12 mouse cellular contexts compared by ENCODE assay signal in genomic region chr17:86283741-86284140, GRCm38 (mm10).
A peak's percentile ranks its signal among the peaks of the same experiment; 100 is the strongest.
DNase-seq lines count a peak whose midpoint lies in the region; ATAC-seq lines count a peak whose summit lies in the region.
"Had no signal": no experiment of that assay in that cellular context is flagged by ENCODE, and none has a peak within 500 bp of the region (broad histone marks: within the 10 kb centered on the region; RNA-seq: fewer than 3 reads in every experiment).

No protein-coding gene starts in this region.

- H3K27me3 ChIP-seq in embryonic facial prominence, embryonic 15.5 days, result no peaks in the 10 kb centered on the region
- H3K27me3 ChIP-seq in forebrain, embryonic 14.5 days (replicated peaks; ENCODE audit: control insufficient read depth, insufficient read depth, low read length), result no peaks in the 10 kb centered on the region
- H3K27me3 ChIP-seq: hindbrain, embryonic 15.5 days; limb, embryonic 12.5 days had no signal

- intact Hi-C loops in heart, postnatal 36 days (cut with DNase I), result no loop called here

- ATAC-seq in embryonic facial prominence, embryonic 15.5 days (ENCODE audit: insufficient number of reproducible peaks, low FRiP score, low TSS enrichment, low read depth), result 0 out of 2 replicates have a peak, but pooled peaks have one; percentile 30
- ATAC-seq in forebrain, embryonic 14.5 days, result no peak

- peaks cover 51% of the 10 kb centered on the region for H3K4me1 ChIP-seq in embryonic facial prominence, embryonic 15.5 days
- no peaks in the 10 kb centered on the region for H3K4me1 ChIP-seq in forebrain, embryonic 14.5 days (ENCODE audit: control insufficient read depth, insufficient read depth, low read length)

- no peak overlapping the region for H3K27ac ChIP-seq in embryonic facial prominence, embryonic 15.5 days (replicated peaks)
- no peak overlapping the region for H3K27ac ChIP-seq in forebrain, embryonic 14.5 days (ENCODE audit: low read depth, low read length)
- H3K27ac ChIP-seq: hindbrain, embryonic 15.5 days; limb, embryonic 12.5 days had no signal

- peak; percentile 95 for DNase-seq in heart, adult 11 months
- no peak for DNase-seq in heart, postnatal 36 days
- peak; percentile 82 for DNase-seq in cerebellum, adult 11-12 months
- DNase-seq in kidney, postnatal 36 days, result peak; percentile 54 to 55
- DNase-seq in frontal cortex, postnatal 14 days (ENCODE audit: low spot score in 2 of 2), result no peak
- DNase-seq in forebrain, embryonic 14.5 days (ENCODE audit: low spot score), result no peak
- DNase-seq in spleen, postnatal 14 days (ENCODE audit: low spot score in 2 of 2), result no peak

- no peak overlapping the region for H3K4me3 ChIP-seq in embryonic facial prominence, embryonic 15.5 days (replicated peaks)
- no peak overlapping the region for H3K4me3 ChIP-seq in forebrain, embryonic 14.5 days (ENCODE audit: low read depth, low read length)
- H3K4me3 ChIP-seq: erythroblast, embryonic 14.5 days; hindbrain, embryonic 15.5 days; limb, embryonic 12.5 days; myocyte had no signal

- H3K9me3 ChIP-seq in embryonic facial prominence, embryonic 15.5 days (replicated peaks), result no peaks in the 10 kb centered on the region
- H3K9me3 ChIP-seq in forebrain, embryonic 14.5 days (replicated peaks; ENCODE audit: control insufficient read depth, low read length), result no peaks in the 10 kb centered on the region
- H3K9me3 ChIP-seq: hindbrain, embryonic 15.5 days; limb, embryonic 12.5 days had no signal

- H3K9ac ChIP-seq in embryonic facial prominence, embryonic 15.5 days, result no peak overlapping the region
- no peak overlapping the region for H3K9ac ChIP-seq in forebrain, embryonic 14.5 days (ENCODE audit: low read length)
- H3K9ac ChIP-seq: hindbrain, embryonic 15.5 days; limb, embryonic 12.5 days had no signal

- 32% methylated on average over 5 of the region's 5 CpGs for WGBS in embryonic facial prominence, embryonic 15.5 days
- WGBS in forebrain, embryonic 14.5 days, result 53% methylated on average over 5 of the region's 5 CpGs

- H3K4me2 ChIP-seq in embryonic facial prominence, embryonic 15.5 days (replicated peaks), result no peak overlapping the region
- H3K4me2 ChIP-seq in forebrain, embryonic 14.5 days (ENCODE audit: low read length), result no peak overlapping the region
- H3K4me2 ChIP-seq: hindbrain, embryonic 15.5 days; limb, embryonic 12.5 days had no signal

- H3K36me3 ChIP-seq in embryonic facial prominence, embryonic 15.5 days, result no peaks in the 10 kb centered on the region
- no peaks in the 10 kb centered on the region for H3K36me3 ChIP-seq in forebrain, embryonic 14.5 days (ENCODE audit: control insufficient read depth, insufficient read depth, low read length)
- H3K36me3 ChIP-seq: hindbrain, embryonic 15.5 days; limb, embryonic 12.5 days had no signal

Comparison
In these comparisons a context has a peak if more than half of its experiments do, and no peak if none do; other contexts are left out.
1. DNase-seq: peak in heart, adult 11 months (single experiment), cerebellum, adult 11-12 months (single experiment) and kidney, postnatal 36 days (2 of 2); none in heart, postnatal 36 days (0 of 2), frontal cortex, postnatal 14 days (0 of 2), forebrain, embryonic 14.5 days (single experiment) and spleen, postnatal 14 days (0 of 2).